Mouse (Mus musculus) induced T-regulatory cell, adult 2 months (primary cell): ENCODE measurements at regions not wholly inside any gene's neighbourhood (a gene's known extent, or its start where the extent isn't known, plus 50 kb on each side); places are given as distances from the start of the nearest gene placed in this dataset.
"Not testable (repeated sequence)": the region's sequence is repeated elsewhere in the genome, so short reads cannot be mapped to it uniquely, and the experiment has no call there.

Experiments used
- DNase-seq: peaks from one replicate; pipeline ENCODE4 v3.0.0-alpha.2; 2012; ENCODE audit warnings: low read depth

DNA sequence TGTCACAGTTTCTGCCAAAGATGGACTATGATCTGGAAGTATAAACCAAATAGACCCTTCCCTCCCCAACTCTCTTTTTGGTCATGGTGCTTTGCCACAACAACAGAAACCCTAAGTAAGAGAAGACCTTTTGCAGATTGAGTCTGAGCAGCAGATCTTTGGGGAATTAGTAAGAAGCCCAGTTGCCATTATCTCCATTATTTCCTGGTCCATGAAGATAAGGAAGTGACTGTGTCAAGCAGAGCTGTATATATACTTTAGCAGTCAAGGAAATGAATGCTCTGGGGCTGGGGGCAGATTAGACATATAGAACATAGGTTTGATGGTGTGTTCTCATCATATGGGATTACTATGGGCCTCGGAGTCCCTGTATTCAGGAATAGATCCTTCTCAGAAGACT is 117.8 kb upstream of the C9orf72 start:
- no peak for DNase-seq

DNA sequence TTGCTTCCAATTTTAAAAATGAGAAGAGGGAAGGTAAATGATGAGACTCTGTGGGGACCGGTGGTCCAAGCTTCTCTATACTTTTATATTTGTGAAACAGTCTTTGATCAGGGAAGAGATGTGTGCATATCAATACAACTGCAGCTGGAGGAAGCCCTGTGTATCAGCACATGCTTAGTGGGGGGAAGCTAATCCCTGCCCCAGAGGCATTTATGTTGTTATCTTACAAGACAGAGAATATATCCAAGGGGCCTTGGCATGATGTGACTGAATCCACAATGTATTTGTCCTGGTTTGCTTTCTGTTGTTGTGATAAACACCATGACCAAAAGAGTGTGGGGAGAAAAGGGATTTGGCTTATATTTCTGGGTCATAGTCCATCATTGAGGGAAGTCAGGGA is 105.2 kb upstream of the C9orf72 start:
- no peak for DNase-seq

DNA sequence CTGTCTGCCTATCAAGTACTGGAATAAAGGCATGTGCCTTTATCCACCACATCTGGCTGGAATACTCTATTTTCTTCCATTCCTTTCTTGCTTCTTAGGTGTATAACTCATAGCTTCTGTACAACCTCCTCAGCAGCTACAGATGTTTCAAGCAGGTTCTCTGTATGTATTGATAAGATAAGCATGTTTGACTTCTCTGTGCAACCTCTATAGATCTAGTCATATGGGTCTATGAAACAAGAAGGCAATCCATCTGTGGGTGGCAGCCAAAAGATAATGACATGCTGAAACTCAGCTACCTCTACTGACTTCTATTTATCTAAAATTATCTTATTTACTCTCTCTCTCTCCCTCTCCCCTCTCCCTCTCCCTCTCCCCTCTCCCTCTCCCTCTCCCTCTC is 99.3 kb upstream of the C9orf72 start:
- DNase-seq, result no peak

DNA sequence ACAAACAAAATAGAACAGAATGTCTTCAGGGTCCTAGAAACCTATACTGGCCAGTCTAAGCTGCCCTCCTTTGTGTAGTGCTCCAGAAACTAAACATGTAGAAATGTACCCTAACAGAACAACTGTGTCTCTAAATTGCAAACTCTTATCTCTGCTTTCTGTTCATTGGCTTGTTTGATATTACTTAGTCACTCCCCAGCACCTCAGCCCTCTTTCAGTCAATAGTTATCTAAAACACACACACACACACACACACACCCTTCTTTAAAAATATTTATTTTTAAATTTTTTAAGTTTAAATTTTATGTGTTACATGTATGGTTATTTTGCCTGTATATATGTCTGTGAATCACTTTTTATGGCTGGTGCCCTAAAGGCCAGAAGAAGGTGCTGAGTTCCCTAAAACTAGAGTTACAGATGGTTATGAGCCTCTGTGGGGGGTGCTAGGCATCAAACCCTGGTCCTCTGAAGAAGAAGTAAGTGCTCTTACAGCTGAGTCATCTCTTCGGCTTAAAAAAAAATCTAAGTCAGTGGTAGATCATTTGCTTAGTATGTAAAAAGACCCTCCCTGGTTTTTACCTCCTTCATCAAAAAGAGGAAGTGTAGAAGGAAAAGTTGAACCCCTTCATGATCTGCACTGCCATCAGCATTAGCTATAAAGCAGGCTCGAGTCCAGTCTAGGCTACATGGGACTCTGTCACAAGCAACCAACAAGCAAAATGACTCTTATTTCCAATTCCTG is 96.6 kb upstream of the C9orf72 start:
- no peak for DNase-seq

DNA sequence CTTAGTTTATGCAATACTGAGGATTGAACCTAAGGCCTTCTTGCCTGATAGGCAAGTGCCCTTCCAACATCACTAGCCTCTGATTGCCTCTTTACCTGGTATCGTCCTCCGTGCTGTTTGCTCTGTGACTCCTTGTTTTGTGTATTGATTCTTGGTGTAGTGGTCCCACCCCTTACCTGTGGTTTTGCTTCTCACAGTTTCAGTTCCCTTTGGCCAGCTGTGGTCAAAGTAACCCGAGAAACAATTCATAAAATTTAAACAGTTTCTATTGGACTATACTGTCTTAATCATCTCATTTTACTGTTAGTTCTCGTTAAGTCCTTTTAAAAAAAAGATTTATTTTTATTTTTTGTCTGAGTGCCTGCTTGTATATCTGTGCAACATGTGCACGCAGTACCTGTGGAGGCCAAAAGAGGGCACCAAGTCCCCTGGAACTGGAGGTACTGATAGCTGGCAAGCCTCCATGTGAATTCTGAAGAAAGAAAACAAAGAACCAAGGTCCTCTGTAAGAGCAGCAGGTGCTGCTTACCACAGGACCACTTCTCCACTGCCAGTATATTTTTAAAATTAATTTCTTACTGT is 84.5 kb upstream of the C9orf72 start:
- peak; percentile 13 for DNase-seq

DNA sequence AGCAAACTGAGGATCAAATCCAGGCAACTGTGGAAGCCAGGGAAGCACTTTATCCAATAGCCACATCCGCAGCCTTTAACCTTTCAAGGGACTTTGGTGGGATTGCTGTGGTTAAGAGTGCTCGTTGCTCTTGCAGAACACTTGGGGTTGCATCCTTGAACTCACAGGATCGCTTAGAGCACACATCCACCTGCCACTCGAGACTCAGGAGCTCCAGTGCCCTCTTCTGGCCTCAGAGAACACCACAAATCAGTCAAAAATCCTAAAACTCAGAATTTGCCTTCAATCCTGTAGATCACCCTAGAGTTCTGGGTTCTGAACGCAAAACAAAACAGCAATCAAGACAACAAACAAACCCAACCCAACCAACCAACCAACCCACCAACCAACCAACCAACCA is 82.2 kb upstream of the C9orf72 start:
- DNase-seq, result no peak

DNA sequence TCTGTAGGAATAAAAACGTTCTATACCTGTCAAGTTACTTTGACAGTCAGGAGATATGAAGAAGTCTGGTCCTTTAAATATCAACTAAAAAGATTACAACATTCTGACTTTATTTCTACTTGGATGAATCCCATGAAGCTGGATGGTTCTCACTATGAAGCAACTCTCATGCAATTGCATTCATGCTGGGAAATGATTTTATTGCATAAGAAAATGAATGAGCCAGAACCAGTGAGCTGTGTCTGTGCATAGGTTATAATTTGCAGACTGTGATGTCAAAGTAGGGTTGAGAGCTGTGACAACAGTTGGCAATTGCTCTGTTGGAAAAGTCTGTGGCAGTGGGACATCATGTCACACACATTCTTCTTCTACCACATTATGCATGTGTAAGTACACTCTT is 79.2 kb upstream of the C9orf72 start:
- no peak for DNase-seq

DNA sequence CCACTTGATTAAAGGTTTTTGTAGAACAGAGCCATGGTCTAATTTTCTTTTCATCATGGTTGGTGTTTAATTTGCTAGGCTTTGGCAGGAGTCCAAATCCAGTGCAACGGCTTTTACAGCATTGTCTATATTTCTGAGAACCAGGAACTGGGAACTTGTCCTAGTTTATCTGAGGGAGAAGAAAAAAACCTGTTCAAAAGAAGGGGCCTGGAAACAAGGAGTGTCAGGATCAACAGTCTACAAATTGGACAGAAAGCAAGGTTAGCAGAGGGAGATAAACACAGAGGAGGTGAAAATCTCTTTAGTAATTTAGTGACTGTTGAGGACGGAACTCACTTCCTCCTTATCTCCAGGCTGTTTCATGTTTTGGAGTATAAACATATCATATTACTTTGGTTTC is 74.9 kb upstream of the C9orf72 start:
- DNase-seq, result no peak

DNA sequence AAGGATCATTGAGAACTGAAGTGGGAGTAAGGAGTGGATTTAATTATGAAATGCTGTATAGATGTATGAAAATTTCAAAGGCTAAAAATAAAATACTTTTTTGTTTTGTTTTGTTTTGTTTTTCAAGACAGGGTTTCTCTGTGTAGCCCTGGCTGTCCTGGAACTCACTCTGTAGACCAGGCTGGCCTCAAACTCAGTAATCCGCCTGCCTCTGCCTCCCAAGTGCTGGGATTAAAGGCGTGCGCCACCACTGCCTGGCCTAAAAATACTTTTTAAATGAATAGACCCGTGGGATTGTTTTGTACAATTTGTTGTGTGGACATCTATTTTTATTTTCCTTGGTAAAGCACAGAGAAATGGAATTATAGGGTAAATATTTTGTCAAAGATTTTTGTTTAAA is 74.4 kb upstream of the C9orf72 start:
- DNase-seq, result not testable (repeated sequence)

DNA sequence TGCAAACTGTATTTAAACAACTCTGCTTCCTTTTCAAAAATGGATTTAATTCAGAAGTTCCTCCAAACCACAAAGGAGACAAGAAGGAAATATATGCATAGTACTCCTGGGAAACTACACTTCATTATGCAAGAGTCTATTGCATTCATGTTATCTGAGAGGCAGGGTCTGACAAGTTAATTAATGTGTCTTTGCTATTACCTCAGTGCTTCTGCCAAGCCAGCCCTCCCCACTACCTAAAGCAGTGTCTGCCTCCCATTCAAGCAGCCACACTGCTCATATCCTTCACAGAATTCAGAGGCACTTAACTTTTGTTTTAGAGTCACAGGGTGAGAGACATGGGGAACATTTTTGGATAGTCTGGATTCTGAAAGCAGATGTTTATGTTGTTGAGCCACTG is 58.6 kb upstream of the C9orf72 start:
- no peak for DNase-seq
